Mouse (Mus musculus): ENCODE results near the gene Vmn1r53.

- TF ChIP-seq CTCF (IDR thresholded peaks at IDR 0.05; ENCODE audit: low read depth), result no peak
- no peak for TF ChIP-seq EP300 (optimal IDR thresholded peaks at IDR 0.05)
Measured at GRCm38 (mm10) chr6:90246000-90246399, 21.8 kb upstream of the Vmn1r53 start, which contains the start of gene Vmn1r54.

Measured in stomach, postnatal 0 days (tissue).